Mouse (Mus musculus) adrenal gland, postnatal 25 days (tissue): ENCODE results near the gene Prkg1. TPM values are rescaled to one million over a fixed set of nuclear protein-coding genes. Genes with fewer than 3 reads are reported as not detected.

Experiments used
- DNase-seq: peaks from one replicate; pipeline ENCODE4 v3.0.0; 2021; ENCODE audit warnings: mixed read lengths
- total RNA-seq: library from RNA; stranded (reverse); gene quantifications from 2 replicates; pipeline ENCODE4 v1.2.3, GENCODE M21; 2021

Prkg1 gene
- total RNA-seq, 1 experiment from 2014 or later: 7.7 TPM

- no peak for DNase-seq
Measured at GRCm38 (mm10) chr19:31040948-31041847, 723.6 kb downstream of the Prkg1 start.

- no peak for DNase-seq
Measured at GRCm38 (mm10) chr19:31038951-31039350, 725.9 kb downstream of the Prkg1 start.

GRCm38 (mm10) chr19:31031596-31031995, 733.2 kb downstream of the Prkg1 start:
- no peak for DNase-seq

GRCm38 (mm10) chr19:31026797-31027196, 738.0 kb downstream of the Prkg1 start:
- DNase-seq: no peak

- no peak for DNase-seq
Measured at GRCm38 (mm10) chr19:31011528-31012133, 753.2 kb downstream of the Prkg1 start.

- DNase-seq: no peak
Measured at GRCm38 (mm10) chr19:30998572-30998971, 766.3 kb downstream of the Prkg1 start.

GRCm38 (mm10) chr19:30990390-30990789, 774.4 kb downstream of the Prkg1 start:
- DNase-seq: no peak

GRCm38 (mm10) chr19:30982436-30982835, 782.4 kb downstream of the Prkg1 start:
- no peak for DNase-seq

- no peak for DNase-seq
Measured at GRCm38 (mm10) chr19:30978096-30978495, 786.7 kb downstream of the Prkg1 start.

GRCm38 (mm10) chr19:30950610-30951009, 814.2 kb downstream of the Prkg1 start:
- no peak for DNase-seq

- no peak for DNase-seq
Measured at GRCm38 (mm10) chr19:30948202-30948601, 816.6 kb downstream of the Prkg1 start.

- DNase-seq: no peak
Measured at GRCm38 (mm10) chr19:30942369-30942992, 822.4 kb downstream of the Prkg1 start.

- DNase-seq: no peak
Measured at GRCm38 (mm10) chr19:30938058-30938457, 826.8 kb downstream of the Prkg1 start.

GRCm38 (mm10) chr19:30931469-30932192, 833.2 kb downstream of the Prkg1 start:
- DNase-seq: no peak

GRCm38 (mm10) chr19:30924032-30924431, 840.8 kb downstream of the Prkg1 start:
- no peak for DNase-seq

GRCm38 (mm10) chr19:30902290-30902689, 862.5 kb downstream of the Prkg1 start:
- no peak for DNase-seq

GRCm38 (mm10) chr19:30901025-30901424, 863.8 kb downstream of the Prkg1 start:
- DNase-seq: no peak

- no peak for DNase-seq
Measured at GRCm38 (mm10) chr19:30890377-30890776, 874.5 kb downstream of the Prkg1 start.

GRCm38 (mm10) chr19:30889851-30890250, 875.0 kb downstream of the Prkg1 start:
- no peak for DNase-seq

GRCm38 (mm10) chr19:30861441-30861840, 903.4 kb downstream of the Prkg1 start:
- no peak for DNase-seq

- DNase-seq: no peak
Measured at GRCm38 (mm10) chr19:30851023-30851422, 913.8 kb downstream of the Prkg1 start.

- no peak for DNase-seq
Measured at GRCm38 (mm10) chr19:30844916-30845315, 919.9 kb downstream of the Prkg1 start.
